Mouse (Mus musculus): Measurements from ENCODE around the gene Orm1. TPM values are rescaled to one million over a fixed set of nuclear protein-coding genes. Genes with fewer than 3 reads are reported as not detected.

Gene Orm1
- total RNA-seq, 2 experiments from 2014 or later: 0.84 to 3.7 TPM

DNA sequence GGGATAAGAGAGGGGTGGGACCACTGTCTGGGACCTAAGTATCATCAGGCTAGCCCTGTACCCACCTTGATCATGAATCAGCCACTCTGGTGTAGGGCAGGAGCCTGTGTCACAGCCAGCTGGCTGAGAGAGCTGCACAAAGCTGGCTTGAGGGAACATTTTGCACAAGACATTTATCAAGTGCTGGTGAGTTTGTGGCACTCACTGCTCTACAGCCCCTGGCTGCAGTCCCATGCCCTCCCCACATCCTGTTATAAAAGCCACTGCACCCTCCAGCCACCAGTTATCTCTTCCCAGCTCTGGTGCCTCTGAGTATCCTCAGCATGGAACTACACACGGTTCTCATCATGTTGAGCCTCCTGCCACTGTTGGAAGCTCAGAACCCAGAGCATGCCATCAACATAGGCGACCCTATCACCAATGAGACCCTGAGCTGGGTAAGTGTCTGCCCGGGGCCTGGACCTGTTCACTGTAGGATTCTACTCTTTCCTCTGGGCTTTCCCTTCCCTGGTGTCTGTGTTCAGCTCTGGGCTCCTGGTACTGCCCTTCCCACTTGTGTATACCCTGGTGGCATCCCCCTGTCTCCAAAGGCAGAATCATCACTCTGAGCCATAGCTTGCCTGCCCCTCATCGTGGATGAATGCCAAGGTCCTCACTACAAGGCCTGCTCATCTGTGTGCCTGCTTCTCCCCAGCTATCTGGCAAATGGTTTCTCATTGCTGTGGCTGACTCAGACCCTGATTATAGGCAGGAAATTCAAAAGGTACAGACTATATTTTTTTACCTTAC lies 11.7 kb downstream of the Orm1 start, which contains the start of gene Orm3:
Gene Orm3 (plus strand): TSS at position 286 of the 789 bp plus-strand sequence.
- peak; percentile 63 to 85 for DNase-seq

DNA sequence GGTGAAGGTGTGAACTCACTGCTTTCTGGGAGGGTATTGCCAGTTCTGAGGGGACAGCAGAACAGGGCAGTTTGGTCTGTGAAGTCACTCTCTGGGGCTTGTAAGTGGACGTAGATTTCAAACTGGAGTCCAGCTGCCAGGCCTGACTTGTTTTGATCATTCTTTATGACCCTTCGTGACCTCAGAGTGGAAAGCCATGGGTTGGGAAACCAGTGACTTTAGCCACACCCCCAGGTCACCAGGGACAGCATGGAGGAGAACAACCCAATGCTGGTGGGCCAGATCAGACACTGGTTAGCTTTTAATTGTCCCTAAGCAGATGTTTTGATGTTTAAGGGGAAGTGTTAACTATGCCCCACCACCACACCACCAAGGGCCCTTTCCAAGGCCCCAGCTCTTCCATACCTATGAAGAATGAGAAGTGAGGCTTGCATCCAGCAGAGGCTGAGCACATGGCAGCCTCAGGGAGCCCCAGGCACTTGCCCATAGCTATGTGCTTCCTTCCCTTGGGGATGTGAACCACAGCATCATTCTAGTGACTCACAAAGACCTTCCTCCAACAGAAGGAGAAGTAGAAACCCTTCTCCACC lies 12.7 kb downstream of the Orm1 start:
- DNase-seq: peak; percentile 38 to 54

DNA sequence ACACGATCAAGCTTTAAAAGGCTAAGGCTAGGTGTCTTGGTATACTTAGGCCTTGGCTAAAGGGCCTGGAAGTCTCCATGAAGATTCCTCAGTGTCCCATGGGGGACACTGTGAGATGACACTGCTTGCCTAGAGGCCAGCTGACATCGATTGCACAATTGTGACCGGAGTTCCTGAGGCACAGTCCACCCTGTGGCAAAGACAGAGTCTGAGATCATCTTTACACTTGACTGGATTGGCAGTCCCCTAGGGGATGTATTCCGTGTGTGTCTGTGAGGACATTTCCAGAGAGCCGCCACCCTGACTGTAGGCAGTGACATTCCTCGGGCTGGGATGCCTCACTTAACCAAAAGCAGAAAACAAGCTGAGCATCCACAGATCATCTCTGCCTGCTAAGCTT lies 15.5 kb downstream of the Orm1 start:
- DNase-seq: no peak

DNA sequence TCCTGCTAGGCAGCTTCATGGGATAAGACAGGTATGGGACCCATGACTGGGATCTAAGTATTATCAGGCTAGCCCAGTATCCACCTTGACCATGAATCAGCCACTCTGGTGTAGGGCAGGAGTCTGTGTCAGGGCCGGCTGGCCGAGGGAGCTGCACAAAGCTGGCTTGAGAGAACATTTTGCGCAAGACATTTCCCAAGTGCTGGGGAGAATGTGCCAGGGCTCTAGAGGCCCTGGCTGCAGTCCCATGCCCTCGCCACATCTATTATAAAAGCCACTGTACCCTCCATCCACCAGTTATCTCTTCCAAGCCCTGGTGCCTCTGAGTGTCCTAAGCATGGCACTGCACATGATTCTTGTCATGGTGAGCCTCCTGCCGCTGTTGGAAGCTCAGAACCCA lies 17.8 kb downstream of the Orm1 start, which contains the start of gene Orm2:
Gene Orm2 (plus strand): TSS at position 300 of the 400 bp plus-strand sequence.
- peak; percentile 62 to 72 for DNase-seq

- DNase-seq: peak; percentile 83 to 95
Observed at GRCm38 (mm10) chr4:63368577-63368976, 24.2 kb downstream of the Orm1 start.

DNA sequence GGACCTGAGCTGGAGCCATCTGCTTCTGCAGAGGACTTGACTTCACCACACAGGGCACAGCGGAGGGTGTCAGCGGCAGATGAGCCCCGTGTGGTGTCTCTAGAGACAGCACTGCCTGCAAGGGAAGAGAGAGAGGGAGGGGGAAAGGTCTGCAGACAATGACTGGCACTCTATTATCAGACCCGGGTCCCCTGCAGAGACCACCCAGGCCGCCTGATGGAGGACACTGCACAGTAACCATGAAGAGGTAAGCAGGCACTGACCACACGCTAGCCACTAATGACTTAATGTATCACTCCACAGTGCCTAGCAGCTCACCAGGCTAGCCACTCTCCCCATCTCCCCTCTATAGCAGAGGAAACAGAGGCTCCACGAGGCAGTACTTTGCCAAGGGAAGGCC lies 26.5 kb downstream of the Orm1 start:
- no peak for DNase-seq

GRCm38 (mm10) chr4:63371890-63372289 lies 27.5 kb downstream of the Orm1 start:
- peak; percentile 29 to 57 for DNase-seq

DNA sequence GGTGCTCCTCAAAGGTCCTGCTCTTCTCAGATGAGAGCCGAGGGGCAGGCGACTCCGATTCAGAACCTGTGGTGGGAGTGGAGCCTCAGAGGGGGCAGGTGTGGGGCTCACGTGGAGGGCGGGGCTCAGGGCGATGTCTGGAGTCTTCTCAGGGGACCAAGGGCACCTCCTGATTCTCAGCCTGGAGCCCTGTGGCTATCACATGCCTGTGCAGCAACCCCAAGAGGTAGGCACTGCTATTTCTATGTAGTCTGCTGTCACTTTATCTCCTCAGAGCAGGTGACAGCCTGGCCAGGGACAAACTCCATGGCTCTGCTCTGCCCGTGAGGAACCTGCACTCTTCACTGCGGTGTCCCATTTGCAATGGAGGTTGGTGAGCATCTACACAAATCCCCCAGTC lies 29.0 kb downstream of the Orm1 start:
- no peak for DNase-seq

GRCm38 (mm10) chr4:63374331-63374730 lies 30.0 kb downstream of the Orm1 start:
- DNase-seq: no peak

GRCm38 (mm10) chr4:63375367-63375766 lies 31.0 kb downstream of the Orm1 start:
- DNase-seq: peak in 1 of 2 experiments; percentile 37

- DNase-seq: no peak
Observed at GRCm38 (mm10) chr4:63377483-63377882, 33.1 kb downstream of the Orm1 start.

- DNase-seq: no peak
Observed at GRCm38 (mm10) chr4:63382676-63383369, 38.5 kb downstream of the Orm1 start.

DNA sequence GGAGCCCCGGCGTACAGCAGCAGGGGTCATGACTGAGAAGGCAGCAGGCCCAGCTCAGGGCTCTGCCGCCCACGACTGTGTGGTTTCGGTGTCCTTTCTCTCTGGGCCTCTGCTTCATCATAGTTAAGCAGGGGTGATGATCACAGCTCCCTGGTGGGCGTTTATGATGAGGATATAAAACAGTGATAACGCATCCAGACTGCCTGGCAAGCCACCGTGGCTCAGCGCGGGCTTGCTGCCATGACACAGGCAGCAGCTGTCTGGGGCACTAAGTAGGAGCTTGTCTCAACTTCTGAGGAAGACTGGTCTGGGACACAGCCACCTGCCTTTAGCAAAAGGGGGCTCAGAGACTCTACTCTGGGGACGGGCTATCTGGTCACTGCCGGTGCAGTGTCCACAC lies 39.1 kb downstream of the Orm1 start:
- DNase-seq: no peak

DNA sequence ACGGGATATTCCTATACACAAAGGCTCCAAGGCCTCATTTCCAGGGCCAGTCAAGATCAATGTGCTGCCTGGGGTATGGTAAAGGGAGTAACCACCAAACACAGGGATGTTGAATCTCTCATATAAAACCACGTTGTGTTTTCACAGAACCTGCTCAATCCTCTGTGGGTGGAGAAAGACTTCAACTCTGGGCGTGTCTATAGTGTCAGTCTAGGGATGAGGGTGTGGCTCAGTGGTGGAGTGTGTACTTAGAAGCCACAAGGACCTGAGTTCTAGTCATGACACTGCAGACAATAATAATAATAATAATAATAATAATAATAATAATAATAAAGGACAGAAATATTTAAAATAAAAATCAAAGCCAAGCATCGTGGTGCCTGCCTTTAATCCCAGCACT lies 39.9 kb downstream of the Orm1 start:
- DNase-seq: no peak

DNA sequence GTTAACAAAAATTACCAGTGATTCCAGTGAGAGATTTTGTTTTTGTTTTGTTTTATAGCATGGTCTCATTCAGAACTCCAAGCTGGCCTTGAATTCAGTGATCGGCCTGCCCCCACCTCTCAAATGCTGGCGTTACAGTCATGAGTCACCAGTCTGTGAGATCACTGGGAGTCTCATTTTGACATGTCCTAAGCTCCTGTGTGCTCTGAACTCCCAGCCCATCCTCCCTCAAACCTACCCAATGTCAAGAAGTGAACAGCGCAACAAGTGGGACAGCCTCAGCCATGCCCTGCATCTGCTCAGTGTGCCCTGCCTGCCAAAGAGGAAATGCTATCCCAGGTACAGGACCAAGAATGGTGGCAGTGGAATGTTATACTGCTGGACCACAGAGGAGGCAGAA lies 40.9 kb downstream of the Orm1 start:
- no peak for DNase-seq

DNA sequence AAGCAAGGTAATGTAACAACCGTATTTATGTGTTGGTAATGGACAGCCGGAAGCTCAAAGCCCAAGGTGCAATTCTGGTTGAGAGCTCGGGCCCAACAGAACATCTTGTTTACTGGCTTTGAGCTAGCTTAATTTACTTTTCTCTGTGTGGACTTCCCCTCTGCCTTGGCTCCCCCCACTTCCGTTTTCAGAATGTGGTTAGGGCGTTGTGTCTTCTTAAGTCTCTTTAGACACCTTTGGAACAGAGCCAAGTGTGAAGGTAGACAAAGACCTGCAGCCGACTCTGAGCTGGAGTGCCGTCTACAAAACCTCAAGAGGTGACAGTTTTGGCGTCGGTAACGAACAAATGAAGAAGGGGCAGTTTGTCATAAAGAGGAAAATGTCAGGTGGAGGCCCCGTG lies 41.4 kb downstream of the Orm1 start:
- DNase-seq: peak in 1 of 2 experiments; percentile 64

DNA sequence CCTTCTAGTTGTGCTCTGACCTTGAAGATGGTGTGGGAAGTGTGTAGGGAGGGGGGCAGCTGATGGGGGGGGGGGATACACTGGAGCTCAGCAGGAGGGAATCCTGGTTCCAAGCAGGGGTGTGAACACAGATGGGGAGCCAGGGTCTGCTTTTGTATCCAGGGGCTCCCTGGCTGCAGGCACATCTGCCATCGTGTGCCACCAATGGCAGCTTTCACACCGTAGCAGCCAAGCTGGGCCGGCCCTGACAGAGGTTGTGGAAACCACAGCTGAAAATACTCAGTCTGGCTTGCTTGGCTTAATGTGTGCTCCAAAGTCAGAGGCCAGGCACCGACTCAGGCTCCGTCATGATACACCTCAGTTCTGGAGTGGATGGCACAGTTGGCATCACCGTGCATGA lies 43.7 kb downstream of the Orm1 start:
- no peak for DNase-seq

GRCm38 (mm10) chr4:63389121-63389886 lies 44.9 kb downstream of the Orm1 start:
- DNase-seq: no peak

DNA sequence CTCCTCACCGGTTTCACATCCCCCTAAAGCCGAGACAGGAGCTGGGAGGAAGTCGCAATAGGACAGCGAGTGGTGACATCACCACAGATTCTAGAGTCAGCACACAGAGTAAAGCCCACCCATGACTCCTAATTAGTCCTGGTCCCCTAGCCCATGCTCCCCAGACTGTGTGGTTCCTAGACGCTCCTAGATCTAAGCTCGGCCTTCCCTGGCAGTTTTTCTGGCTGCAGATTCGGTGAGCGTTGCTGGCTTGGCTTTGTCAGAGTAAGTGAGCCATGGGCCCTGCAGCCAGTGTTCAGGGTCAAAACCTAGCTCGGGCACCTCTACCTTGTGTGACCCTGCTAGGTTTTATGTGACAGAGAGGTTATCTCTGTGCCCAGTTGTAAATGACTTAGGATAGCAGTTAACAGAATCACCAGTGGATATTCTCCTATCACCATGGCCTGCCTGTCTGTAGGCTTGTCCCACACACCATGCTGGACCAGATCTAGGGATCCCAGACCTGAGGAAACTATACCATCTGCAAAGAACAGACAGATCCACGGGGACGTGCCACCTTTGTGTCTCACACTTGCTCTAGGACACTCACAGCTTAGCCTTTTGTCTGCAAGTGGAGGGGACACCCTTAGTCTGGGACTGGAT lies 45.6 kb downstream of the Orm1 start:
- peak in 1 of 2 experiments; percentile 41 for DNase-seq

DNA sequence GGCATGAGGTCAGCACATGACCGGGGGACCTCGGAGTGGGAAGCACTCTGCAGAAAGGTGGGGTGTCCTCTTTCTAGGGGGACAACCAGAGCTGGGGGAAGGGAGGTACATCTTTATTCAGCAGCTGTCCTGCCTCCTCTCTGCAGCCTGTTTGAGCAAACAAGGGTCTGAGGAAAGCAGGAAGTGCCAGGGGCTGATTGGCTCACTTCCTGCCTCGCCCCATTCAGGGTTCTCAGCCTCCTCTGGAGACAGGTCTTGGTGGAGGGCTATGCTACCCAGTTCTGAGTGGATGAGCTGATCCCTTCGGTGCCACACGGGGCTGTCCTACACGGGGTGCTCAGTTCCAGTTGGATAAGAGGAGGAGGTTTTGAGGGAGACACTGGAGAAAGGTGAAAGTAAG lies 47.0 kb downstream of the Orm1 start:
- no peak for DNase-seq
